Mouse (Mus musculus) hindbrain, embryonic 11.5 days (tissue): ENCODE results near the gene Ptpn4. TPM values are rescaled to one million over a fixed set of nuclear protein-coding genes. Genes with fewer than 3 reads are reported as not detected.

Source experiments
- polyA plus RNA-seq: library from polyadenylated mRNA; unstranded; fragments of >200 nt; fragmentation: Nextera tagmentation; extraction: Ambion mirVana; gene quantifications from 2 replicates; pipeline ENCODE4 v1.2.1, GENCODE M21; 2014

The Ptpn4 gene
- polyA plus RNA-seq, 1 experiment from 2014 or later, result 18.9 TPM

Other genes starting within 250 kb of the Ptpn4 start
- 32.9 and 37.9 TPM in 2 replicates for gene Epb41l5, start 188.6 kb downstream of the Ptpn4 start, polyA plus RNA-seq
- gene Tmem177, start 75.6 kb upstream of the Ptpn4 start, polyA plus RNA-seq, result 8.7 and 9.2 TPM in 2 replicates
- 0.07 and 0.20 TPM in 2 replicates for gene Cfap221, start 159.6 kb upstream of the Ptpn4 start, polyA plus RNA-seq
- 0.31 and 0.73 TPM in 2 replicates for gene Sctr, start 169.3 kb upstream of the Ptpn4 start, polyA plus RNA-seq
- gene Tmem37, start 236.5 kb upstream of the Ptpn4 start, polyA plus RNA-seq, result 8.8 and 10.6 TPM in 2 replicates